Mouse (Mus musculus): ENCODE measurements around the gene Tbcc. TPM values are rescaled to one million over a fixed set of nuclear protein-coding genes. Genes with fewer than 3 reads are reported as not detected.

Tbcc gene
- polyA plus RNA-seq, 1 experiment from 2014 or later = 31.8 TPM

GRCm38 (mm10) chr17:46940461-46940860 is 50.0 kb downstream of the Tbcc start:
- no peaks in the 10 kb centered on the region for H3K4me1 ChIP-seq (ENCODE audit: control insufficient read depth, insufficient read depth, low read length)
- no peaks in the 10 kb centered on the region for H3K27me3 ChIP-seq (replicated peaks; ENCODE audit: control insufficient read depth, insufficient read depth, low read length)
- H3K9ac ChIP-seq (ENCODE audit: low read depth, low read length) = no peak overlapping the region
- 85% methylated on average over 8 of the region's 8 CpGs for WGBS
- peaks cover 25% of the 10 kb centered on the region for H3K36me3 ChIP-seq (ENCODE audit: control insufficient read depth, insufficient read depth, low read length)
- H3K9me3 ChIP-seq (ENCODE audit: control insufficient read depth, low read length) = no peaks in the 10 kb centered on the region
- H3K27ac ChIP-seq (ENCODE audit: low read length) = no peak overlapping the region
- no peak overlapping the region for H3K4me2 ChIP-seq (ENCODE audit: low read depth, low read length)
- no peak overlapping the region for H3K4me3 ChIP-seq (ENCODE audit: low read length)
- ATAC-seq = no peak

Other genes with a start within 250 kb of the Tbcc start
- gene Klc4, start 244.7 kb upstream of the Tbcc start, polyA plus RNA-seq (2015; fragmentation: Nextera tagmentation; extraction: Ambion mirVana) = 93.7 and 104 TPM in 2 replicates
- gene Mrpl2, start 244.5 kb upstream of the Tbcc start, polyA plus RNA-seq (2015; fragmentation: Nextera tagmentation; extraction: Ambion mirVana) = 164 and 170 TPM in 2 replicates
- 42.4 and 43.1 TPM in 2 replicates for gene Cul7, start 240.3 kb upstream of the Tbcc start, polyA plus RNA-seq (2015; fragmentation: Nextera tagmentation; extraction: Ambion mirVana)
- gene Rrp36, start 216.3 kb upstream of the Tbcc start, polyA plus RNA-seq (2015; fragmentation: Nextera tagmentation; extraction: Ambion mirVana) = 64.8 and 67.4 TPM in 2 replicates
- gene Mea1, start 211.9 kb upstream of the Tbcc start, polyA plus RNA-seq (2015; fragmentation: Nextera tagmentation; extraction: Ambion mirVana) = 164 and 169 TPM in 2 replicates
- gene Klhdc3, start 209.8 kb upstream of the Tbcc start, polyA plus RNA-seq (2015; fragmentation: Nextera tagmentation; extraction: Ambion mirVana) = 107 and 111 TPM in 2 replicates
- gene Ppp2r5d, start 185.6 kb upstream of the Tbcc start, polyA plus RNA-seq (2015; fragmentation: Nextera tagmentation; extraction: Ambion mirVana) = 69.7 and 73.4 TPM in 2 replicates
- 17.1 and 20.8 TPM in 2 replicates for gene Pex6, start 179.2 kb upstream of the Tbcc start, polyA plus RNA-seq (2015; fragmentation: Nextera tagmentation; extraction: Ambion mirVana)
- gene Gnmt, start 161.5 kb upstream of the Tbcc start, polyA plus RNA-seq (2015; fragmentation: Nextera tagmentation; extraction: Ambion mirVana) = 8.2 and 10.0 TPM in 2 replicates
- 73.9 and 75.6 TPM in 2 replicates for gene Cnpy3, start 138.5 kb upstream of the Tbcc start, polyA plus RNA-seq (2015; fragmentation: Nextera tagmentation; extraction: Ambion mirVana)
- 0.34 and 0.37 TPM in 2 replicates for gene Ptcra, start 127.0 kb upstream of the Tbcc start, polyA plus RNA-seq (2015; fragmentation: Nextera tagmentation; extraction: Ambion mirVana)
- gene 2310039H08Rik, start 118.0 kb upstream of the Tbcc start, polyA plus RNA-seq (2015; fragmentation: Nextera tagmentation; extraction: Ambion mirVana) = 102 and 104 TPM in 2 replicates
- gene Rpl7l1, start 108.0 kb upstream of the Tbcc start, polyA plus RNA-seq (2015; fragmentation: Nextera tagmentation; extraction: Ambion mirVana) = 142 and 153 TPM in 2 replicates
- gene Bicral, start 32.2 kb upstream of the Tbcc start, polyA plus RNA-seq (2015; fragmentation: Nextera tagmentation; extraction: Ambion mirVana) = 3.0 TPM in 2 replicates
- not detected in 2 replicates for gene Prph2, start 19.8 kb downstream of the Tbcc start, polyA plus RNA-seq (2015; fragmentation: Nextera tagmentation; extraction: Ambion mirVana)
- 9.1 and 10.1 TPM in 2 replicates for gene Ubr2, start 119.9 kb downstream of the Tbcc start, polyA plus RNA-seq (2015; fragmentation: Nextera tagmentation; extraction: Ambion mirVana)

Measured in intestine, embryonic 16.5 days (tissue).